ENCODE assay signal across 12 mouse cellular contexts in genomic region chr10:20798400-20798799, GRCm38 (mm10).
"Had no signal": no experiment of that assay in that cellular context is flagged by ENCODE, and none has a peak within 500 bp of the region (broad histone marks: within the 10 kb centered on the region; RNA-seq: fewer than 3 reads in every experiment).

No protein-coding gene starts in this region.

- DNase-seq: kidney, adult 18-20 months; kidney, postnatal 10 days; kidney, postnatal 4 days; left cerebral cortex, postnatal 4 days; lung, adult 18-20 months; right cerebral cortex, adult 18-20 months; right cerebral cortex, postnatal 25 days; thymus, postnatal 4 days had no signal

- H3K27me3 ChIP-seq: intestine, embryonic 15.5 days; limb, embryonic 13.5 days; midbrain, embryonic 12.5 days had no signal

- ATAC-seq: intestine, embryonic 15.5 days had no signal

- H3K27ac ChIP-seq: intestine, embryonic 15.5 days; layer of hippocampus, adult 2 months; limb, embryonic 13.5 days; midbrain, embryonic 12.5 days had no signal

- H3K4me1 ChIP-seq: intestine, embryonic 15.5 days; limb, embryonic 13.5 days; midbrain, embryonic 12.5 days had no signal

- H3K4me2 ChIP-seq: intestine, embryonic 15.5 days; limb, embryonic 13.5 days; midbrain, embryonic 12.5 days had no signal

- H3K9ac ChIP-seq: intestine, embryonic 15.5 days; limb, embryonic 13.5 days; midbrain, embryonic 12.5 days had no signal

- H3K4me3 ChIP-seq: intestine, embryonic 15.5 days; layer of hippocampus, adult 2 months; limb, embryonic 13.5 days; midbrain, embryonic 12.5 days had no signal

- H3K36me3 ChIP-seq: intestine, embryonic 15.5 days; limb, embryonic 13.5 days; midbrain, embryonic 12.5 days had no signal

- H3K9me3 ChIP-seq: intestine, embryonic 15.5 days; limb, embryonic 13.5 days; midbrain, embryonic 12.5 days had no signal
